Mouse (Mus musculus): ENCODE data around the gene H2-T23. TPM values are rescaled to one million over a fixed set of nuclear protein-coding genes. Genes with fewer than 3 reads are reported as not detected.
"Not testable (repeated sequence)": the region's sequence is repeated elsewhere in the genome, so short reads cannot be mapped to it uniquely, and the experiment has no call there.

Gene H2-T23
- total and polyA plus RNA-seq, 3 experiments = 21.8 to 42.1 (median 38.8) TPM

GRCm38 (mm10) chr17:36004409-36004808 lies 28.2 kb downstream of the H2-T23 start:
- H3K27me3 ChIP-seq (replicated peaks); dilution Hi-C loops (cut with MboI; ENCODE audit: extremely low pct_ligation_motif_present, extremely low pct_unique_long_range_greater_than_20kb, low sequenced_read_pairs); in situ Hi-C loops (cut with MboI; ENCODE audit: low pct_ligation_motif_present, low pct_unique_long_range_greater_than_20kb, low sequenced_read_pairs): not testable (repeated sequence)

GRCm38 (mm10) chr17:36003331-36003730 lies 29.3 kb downstream of the H2-T23 start:
- no peak for DNase-seq (ENCODE audit: extremely low read depth)
- TF ChIP-seq HCFC1 (IDR thresholded peaks at IDR 0.05; ENCODE audit: low read depth, low read length) (no peak), SMC3 (IDR thresholded peaks at IDR 0.05; ENCODE audit: low read depth, low read length) (no peak), ZMIZ1 (IDR thresholded peaks at IDR 0.05; ENCODE audit: low read depth, low read length) (no peak), ELF1 (IDR thresholded peaks at IDR 0.05; ENCODE audit: low read depth, low read length) (no peak), CHD2 (IDR thresholded peaks at IDR 0.05; ENCODE audit: low read length) (no peak), UBTF (IDR thresholded peaks at IDR 0.05; ENCODE audit: low read depth, low read length) (no peak), BHLHE40 (IDR thresholded peaks at IDR 0.05; ENCODE audit: low read depth, low read length) (no peak), ETS1 (conservative IDR thresholded peaks at IDR 0.05; ENCODE audit: low read depth, low read length) (no peak), SIN3A (IDR thresholded peaks at IDR 0.05; ENCODE audit: low read length) (no peak), NELFE (IDR thresholded peaks at IDR 0.05; ENCODE audit: low read depth, low read length) (no peak)
- dilution Hi-C loops (cut with MboI; ENCODE audit: extremely low pct_ligation_motif_present, extremely low pct_unique_long_range_greater_than_20kb, low sequenced_read_pairs) = no loop called here
- in situ Hi-C loops (cut with MboI; ENCODE audit: low pct_ligation_motif_present, low pct_unique_long_range_greater_than_20kb, low sequenced_read_pairs) = no loop called here
- no peak overlapping the region for H3K9ac ChIP-seq (ENCODE audit: insufficient read depth, low read depth)
- peaks cover 3 to 33% of the 10 kb centered on the region in 2 experiments; a peak in 2 of 4 replicates for H3K4me1 ChIP-seq (ENCODE audit: control insufficient read depth in 1 of 2, insufficient read depth in 2 of 2)
- H3K4me3 ChIP-seq (replicated peaks in 1 of 3; ENCODE audit: low read depth in 2 of 3, low read length in 2 of 3, poor library complexity in 1 of 3) = no peak overlapping the region
- peaks cover 18 to 40% of the 10 kb centered on the region in 2 experiments for H3K36me3 ChIP-seq (replicated peaks in 1 of 2; ENCODE audit: control insufficient read depth in 1 of 2, insufficient read depth in 1 of 2, low read length in 1 of 2)
- no peaks in the 10 kb centered on the region for H3K27me3 ChIP-seq (replicated peaks)
- H3K4me2 ChIP-seq (ENCODE audit: insufficient read depth, low read depth, poor library complexity, severe bottlenecking) = no peak overlapping the region
- no peak overlapping the region for H3K27ac ChIP-seq (ENCODE audit: insufficient read depth, low read depth)
- H3K9me3 ChIP-seq (replicated peaks; ENCODE audit: low read length) = peaks cover 31% of the 10 kb centered on the region
- H3K79me2 ChIP-seq (replicated peaks; ENCODE audit: control insufficient read depth, extremely low read depth, insufficient read depth, poor library complexity, severe bottlenecking) = peaks cover 46% of the 10 kb centered on the region

More at GRCm38 (mm10) chr17:36004409-36004808, 28.2 kb downstream of the H2-T23 start:
- H3K36me3 ChIP-seq (replicated peaks in 1 of 2; ENCODE audit: control insufficient read depth in 1 of 2, insufficient read depth in 1 of 2, low read length in 1 of 2) = peaks cover 18 to 40% of the 10 kb centered on the region in 2 experiments
- DNase-seq (ENCODE audit: extremely low read depth); H3K9ac ChIP-seq (ENCODE audit: insufficient read depth, low read depth); H3K27ac ChIP-seq (ENCODE audit: insufficient read depth, low read depth); H3K4me3 ChIP-seq (replicated peaks in 1 of 3; ENCODE audit: low read depth in 2 of 3, low read length in 2 of 3, poor library complexity in 1 of 3); H3K4me2 ChIP-seq (ENCODE audit: insufficient read depth, low read depth, poor library complexity, severe bottlenecking): not testable (repeated sequence)
- H3K4me1 ChIP-seq (ENCODE audit: control insufficient read depth in 1 of 2, insufficient read depth in 2 of 2) = peaks cover 3 to 33% of the 10 kb centered on the region in 2 experiments; a peak in 2 of 4 replicates
- peaks cover 31% of the 10 kb centered on the region for H3K9me3 ChIP-seq (replicated peaks; ENCODE audit: low read length)
- peaks cover 46% of the 10 kb centered on the region for H3K79me2 ChIP-seq (replicated peaks; ENCODE audit: control insufficient read depth, extremely low read depth, insufficient read depth, poor library complexity, severe bottlenecking)

- peak; percentile 74 for DNase-seq (ENCODE audit: extremely low read depth)
- Histone ChIP-seq H3K27me3 (replicated peaks) (no peaks in the 10 kb centered on the region), H3K4me2 (ENCODE audit: insufficient read depth, low read depth, poor library complexity, severe bottlenecking) (no peak overlapping the region), H3K79me2 (replicated peaks; ENCODE audit: control insufficient read depth, extremely low read depth, insufficient read depth, poor library complexity, severe bottlenecking) (peaks cover 49% of the 10 kb centered on the region), H3K4me3 (replicated peaks in 1 of 3; ENCODE audit: low read depth in 2 of 3, low read length in 2 of 3, poor library complexity in 1 of 3) (no peak overlapping the region), H3K4me1 (ENCODE audit: control insufficient read depth in 1 of 2, insufficient read depth in 2 of 2) (peaks cover 3 to 33% of the 10 kb centered on the region in 2 experiments; a peak in 2 of 4 replicates), H3K9me3 (replicated peaks; ENCODE audit: low read length) (peaks cover 31% of the 10 kb centered on the region), H3K9ac (ENCODE audit: insufficient read depth, low read depth) (no peak overlapping the region), H3K27ac (ENCODE audit: insufficient read depth, low read depth) (peak overlapping the region; percentile 61), H3K36me3 (replicated peaks in 1 of 2; ENCODE audit: control insufficient read depth in 1 of 2, insufficient read depth in 1 of 2, low read length in 1 of 2) (peaks cover 18 to 40% of the 10 kb centered on the region in 2 experiments)
- in situ Hi-C loops (cut with MboI; ENCODE audit: low pct_ligation_motif_present, low pct_unique_long_range_greater_than_20kb, low sequenced_read_pairs) = no loop called here
- TF ChIP-seq ETS1 (conservative IDR thresholded peaks at IDR 0.05; ENCODE audit: low read depth, low read length) (peak; percentile 37; the same call in 1 of the 2 replicates), SIN3A (IDR thresholded peaks at IDR 0.05; ENCODE audit: low read length) (no peak), MXI1 (IDR thresholded peaks at IDR 0.05; ENCODE audit: low read depth, low read length) (no peak)
- dilution Hi-C loops (cut with MboI; ENCODE audit: extremely low pct_ligation_motif_present, extremely low pct_unique_long_range_greater_than_20kb, low sequenced_read_pairs) = no loop called here
These were observed 30.7 kb downstream of the H2-T23 start for GRCm38 (mm10) chr17:36001966-36002365.
